Mouse (Mus musculus): Measurements from ENCODE around the gene Srsf12. TPM values are rescaled to one million over a fixed set of nuclear protein-coding genes. Genes with fewer than 3 reads are reported as not detected.

The Srsf12 gene
- polyA plus RNA-seq, 1 experiment from 2014 or later = 14.6 TPM

Other genes starting within 250 kb of the Srsf12 start
- gene Rragd, start 226.0 kb upstream of the Srsf12 start, polyA plus RNA-seq (2016; fragmentation: Nextera tagmentation; extraction: Ambion mirVana) = 23.9 and 26.0 TPM in 2 replicates
- 38.1 and 38.5 TPM in 2 replicates for gene Ube2j1, start 177.6 kb upstream of the Srsf12 start, polyA plus RNA-seq (2016; fragmentation: Nextera tagmentation; extraction: Ambion mirVana)
- gene Gabrr2, start 146.0 kb upstream of the Srsf12 start, polyA plus RNA-seq (2016; fragmentation: Nextera tagmentation; extraction: Ambion mirVana) = 0.30 and 0.32 TPM in 2 replicates
- 0.20 TPM in 1 of 2 replicates, not detected in the other for gene Gabrr1, start 76.5 kb upstream of the Srsf12 start, polyA plus RNA-seq (2016; fragmentation: Nextera tagmentation; extraction: Ambion mirVana)
- gene Pm20d2, start 19.3 kb upstream of the Srsf12 start, polyA plus RNA-seq (2016; fragmentation: Nextera tagmentation; extraction: Ambion mirVana) = 1.5 and 1.6 TPM in 2 replicates
- 127 and 128 TPM in 2 replicates for gene Pnrc1, start 81.2 kb downstream of the Srsf12 start, polyA plus RNA-seq (2016; fragmentation: Nextera tagmentation; extraction: Ambion mirVana)
- 33.1 and 38.6 TPM in 2 replicates for gene Rngtt, start 101.3 kb downstream of the Srsf12 start, polyA plus RNA-seq (2016; fragmentation: Nextera tagmentation; extraction: Ambion mirVana)

Data from limb, embryonic 12.5 days (tissue).